Mouse (Mus musculus) myocyte (in vitro differentiated cells): ENCODE results near the gene Zfp764. TPM values are rescaled to one million over a fixed set of nuclear protein-coding genes. Genes with fewer than 3 reads are reported as not detected.
"Not testable (repeated sequence)": the region's sequence is repeated elsewhere in the genome, so short reads cannot be mapped to it uniquely, and the experiment has no call there.

Experiments
- H3K27me3 ChIP-seq: one replicate; pipeline ENCODE4 v1.6.1; 2011; ENCODE audit not compliant: control insufficient read depth, insufficient read depth, insufficient read length
- H3K36me3 ChIP-seq: one replicate; pipeline ENCODE4 v1.6.1; 2011; ENCODE audit not compliant: control insufficient read depth, insufficient read depth
- H3K4me2 ChIP-seq: one replicate; pipeline ENCODE4 v1.6.1; 2011; ENCODE audit warnings: low read depth, control low read depth
- H3K4me3 ChIP-seq: one replicate; pipeline ENCODE4 v1.5.1; 2011; ENCODE audit warnings: mild to moderate bottlenecking, control low read depth, moderate library complexity
- H3K79me2 ChIP-seq: one replicate; pipeline ENCODE4 v1.6.1; 2011; ENCODE audit not compliant: control insufficient read depth, insufficient read depth
- H3ac ChIP-seq: one replicate; pipeline ENCODE4 v1.6.1; 2011; ENCODE audit not compliant: control insufficient read depth, insufficient read length
- CEBPB ChIP-seq: IDR thresholded peaks from 2 replicates; pipeline ENCODE4 v1.6.1; 2011; ENCODE audit warnings: mild to moderate bottlenecking, moderate library complexity; ENCODE audit not compliant: poor library complexity, insufficient read depth, severe bottlenecking
- E2F4 ChIP-seq: IDR thresholded peaks from one replicate; pipeline ENCODE4 v1.6.1; 2011; ENCODE audit warnings: mild to moderate bottlenecking, control low read depth, moderate library complexity; ENCODE audit not compliant: insufficient read depth
- MAX ChIP-seq: IDR thresholded peaks from one replicate; pipeline ENCODE4 v1.6.1; 2011; ENCODE audit warnings: low read depth, mild to moderate bottlenecking, control low read depth
- MYOD1 ChIP-seq, 3 experiments: IDR thresholded peaks; one replicate each; pipeline ENCODE4 v1.6.1; 2011; ENCODE audit warnings: control low read depth in 2 of 3, low read depth in 2 of 3, mild to moderate bottlenecking in 2 of 3, moderate library complexity in 1 of 3; ENCODE audit not compliant: insufficient read length in 2 of 3, control insufficient read depth in 1 of 3
- MYOG ChIP-seq, 3 experiments: IDR thresholded peaks; one replicate each; pipeline ENCODE4 v1.6.1; 2011; ENCODE audit warnings: control low read depth in 2 of 3, low read depth in 2 of 3, mild to moderate bottlenecking in 2 of 3; ENCODE audit not compliant: insufficient read length in 2 of 3, control insufficient read depth in 1 of 3, insufficient read depth in 1 of 3
- POLR2A ChIP-seq: IDR thresholded peaks from one replicate; pipeline ENCODE4 v1.6.1; 2011; ENCODE audit warnings: low read depth, mild to moderate bottlenecking, control low read depth, moderate library complexity; ENCODE audit not compliant: insufficient read length
- POLR2AphosphoS2 ChIP-seq: IDR thresholded peaks from one replicate; pipeline ENCODE4 v1.6.1; 2011; ENCODE audit warnings: low read depth, control low read depth; ENCODE audit not compliant: insufficient read length
- REST ChIP-seq: IDR thresholded peaks from one replicate; pipeline ENCODE4 v1.6.1; 2011; ENCODE audit warnings: mild to moderate bottlenecking, control low read depth, moderate library complexity; ENCODE audit not compliant: insufficient read depth, insufficient read length
- SRF ChIP-seq: IDR thresholded peaks from one replicate; pipeline ENCODE4 v1.6.1; 2011; ENCODE audit warnings: low read depth; ENCODE audit not compliant: control insufficient read depth, insufficient read length
- TCF12 ChIP-seq: IDR thresholded peaks from one replicate; pipeline ENCODE4 v1.6.1; 2011; ENCODE audit warnings: mild to moderate bottlenecking, control low read depth; ENCODE audit not compliant: poor library complexity, insufficient read depth, severe bottlenecking
- TCF3 ChIP-seq: IDR thresholded peaks from one replicate; pipeline ENCODE4 v1.6.1; 2011; ENCODE audit warnings: low read depth, control low read depth; ENCODE audit not compliant: insufficient read length
- USF1 ChIP-seq: IDR thresholded peaks from one replicate; pipeline ENCODE4 v1.6.1; 2011; ENCODE audit warnings: low read depth, mild to moderate bottlenecking, control low read depth, moderate library complexity
- polyA plus RNA-seq: library from polyadenylated mRNA; unstranded; fragments of >200 nt; fragmentation: generic; extraction: Trizol; gene quantifications from one replicate; pipeline ENCODE4 v1.2.1, GENCODE M21; 2012; ENCODE audit warnings: missing spikeins

Gene Zfp764
- polyA plus RNA-seq, 1 experiment = 1.2 TPM

DNA sequence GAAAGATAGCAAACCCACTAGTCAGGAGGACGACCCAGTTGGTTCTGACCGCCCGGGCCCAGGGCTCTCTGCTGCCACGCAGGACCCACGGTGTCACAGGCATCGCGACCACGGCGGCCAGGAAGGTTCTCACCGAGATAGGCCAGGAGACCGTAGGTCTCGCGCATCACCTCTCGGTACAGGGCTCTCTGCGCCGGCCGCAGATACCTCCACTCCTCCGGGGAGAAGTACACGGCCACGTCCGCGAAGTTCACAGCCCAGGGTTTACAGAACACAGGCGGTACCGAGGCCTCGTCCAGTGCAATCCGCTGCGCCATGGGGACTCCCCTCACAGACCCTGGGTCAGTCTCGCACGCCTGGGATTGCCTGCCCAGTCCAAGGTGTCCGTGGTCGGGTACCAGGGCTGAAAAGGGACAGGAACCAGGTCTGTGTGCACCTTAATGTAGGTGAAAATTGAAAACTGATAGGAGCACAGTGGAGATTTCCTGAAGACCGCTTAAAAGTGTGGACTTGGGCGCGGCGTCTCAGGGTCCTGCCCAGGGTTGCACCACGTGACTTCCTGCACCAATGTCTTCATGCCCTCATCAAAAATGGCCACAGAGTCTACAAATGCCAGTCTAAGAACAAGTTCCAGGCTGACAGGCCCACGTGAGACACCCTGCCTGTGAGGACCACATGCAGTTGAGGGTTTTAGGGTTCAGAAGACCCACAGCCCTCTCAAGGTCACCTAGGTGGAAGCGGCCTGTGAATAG, 19.8 kb downstream of the Zfp764 start, which contains the start of gene 9130019O22Rik:
TSS of gene 9130019O22Rik (minus strand) at position 526 of the 752 bp plus-strand sequence.
- H3K79me2 ChIP-seq = no peaks in the 10 kb centered on the region
- H3K27me3 ChIP-seq = no peaks in the 10 kb centered on the region
- no peaks in the 10 kb centered on the region for H3K36me3 ChIP-seq
- TF ChIP-seq REST (no peak), USF1 (peak; percentile 54), TCF3 (no peak)
- H3K4me2 ChIP-seq = no peak within 1 kb of the TSS
- no peak within 1 kb of the TSS for H3K4me3 ChIP-seq
- H3ac ChIP-seq = no peak within 1 kb of the TSS

DNA sequence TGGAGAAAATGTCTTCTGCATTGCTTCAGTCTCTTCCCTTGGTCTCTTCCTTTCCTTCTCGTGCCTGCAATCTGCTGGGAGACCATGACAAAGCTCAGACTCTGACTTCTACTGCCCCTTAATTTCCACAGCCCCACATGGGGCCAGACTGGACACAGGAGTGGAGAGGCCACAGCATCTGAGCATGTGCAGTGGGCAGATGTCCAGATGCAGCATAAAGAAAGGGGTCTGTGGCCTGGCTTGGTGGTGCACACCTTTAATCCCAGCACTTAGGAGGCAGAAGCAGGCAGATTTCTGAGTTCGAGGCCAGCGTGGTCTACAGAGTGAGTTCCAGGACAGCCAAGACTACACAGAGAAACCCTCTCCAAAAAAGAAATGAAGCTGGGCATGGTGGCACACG, 21.1 kb downstream of the Zfp764 start:
- not testable (repeated sequence) for H3K79me2 ChIP-seq, H3K4me3 ChIP-seq, H3ac ChIP-seq, H3K4me2 ChIP-seq, H3K36me3 ChIP-seq, H3K27me3 ChIP-seq

DNA sequence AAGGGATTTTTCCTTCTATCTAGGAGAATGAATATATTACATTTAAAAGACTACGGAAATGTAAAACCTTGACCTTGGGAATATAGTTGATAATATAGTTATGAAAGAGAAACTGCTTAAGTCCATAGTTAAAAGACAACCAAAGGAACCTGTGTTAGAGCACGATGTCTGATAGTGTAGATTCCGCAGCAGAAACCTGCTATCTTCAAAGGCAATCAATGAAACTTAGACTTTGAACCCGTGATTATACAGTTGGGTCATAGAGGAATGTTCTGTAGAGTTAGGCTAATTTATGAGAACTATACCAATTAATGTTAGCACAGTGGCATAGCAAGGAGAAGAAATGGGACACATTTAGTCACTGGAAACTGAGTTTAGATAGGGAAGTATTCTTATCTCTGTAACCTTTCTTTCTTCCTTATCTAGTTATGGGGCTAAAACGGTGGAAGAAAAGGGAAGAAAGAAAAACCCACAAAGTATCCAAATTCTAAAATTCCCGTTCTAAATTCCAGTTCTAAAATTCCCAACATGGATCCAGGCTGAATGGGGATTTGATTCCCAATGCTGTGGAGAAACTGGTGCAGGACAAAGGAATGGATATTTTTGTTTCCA, 28.2 kb downstream of the Zfp764 start:
- H3K27me3 ChIP-seq = no peaks in the 10 kb centered on the region

DNA sequence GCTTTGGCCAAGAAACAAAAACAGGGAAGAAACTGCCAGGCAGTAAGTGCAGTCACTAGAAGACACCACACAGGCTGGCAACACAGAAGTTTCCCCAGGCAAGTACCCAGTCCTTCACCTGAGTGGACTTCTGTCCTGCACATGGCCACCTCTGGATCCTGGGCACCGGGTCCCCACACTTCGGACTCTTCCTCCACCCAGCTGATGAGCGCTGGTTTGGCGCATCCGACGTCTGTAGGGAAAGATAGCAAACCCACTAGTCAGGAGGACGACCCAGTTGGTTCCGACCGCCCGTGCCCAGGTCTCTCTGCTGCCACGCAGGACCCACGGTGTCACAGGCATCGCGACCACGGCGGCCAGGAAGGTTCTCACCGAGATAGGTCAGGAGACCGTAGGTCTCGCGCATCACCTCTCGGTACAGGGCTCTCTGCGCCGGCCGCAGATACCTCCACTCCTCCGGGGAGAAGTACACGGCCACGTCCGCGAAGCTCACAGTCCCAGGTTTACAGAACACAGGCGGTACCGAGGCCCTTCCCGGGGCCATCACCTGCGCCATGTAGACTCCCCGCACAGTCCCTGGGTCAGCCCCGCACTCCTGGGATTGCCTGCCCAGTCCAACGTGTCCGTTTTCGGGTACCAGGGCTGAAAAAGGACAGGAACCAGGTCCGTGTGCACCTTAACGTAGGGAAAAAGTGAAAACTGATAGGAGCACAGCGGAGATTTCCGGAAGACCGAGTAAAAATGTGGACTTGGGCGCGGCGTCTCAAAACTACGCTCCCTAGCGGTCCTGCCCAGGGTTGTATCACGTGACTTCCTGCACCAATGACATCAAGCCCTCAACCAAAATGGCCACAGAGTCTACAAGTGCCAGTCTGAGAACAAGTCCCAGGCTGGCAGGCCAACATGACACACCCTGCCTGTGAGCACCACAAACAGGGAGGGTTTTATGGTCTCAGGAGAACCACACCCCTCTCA, 31.1 kb downstream of the Zfp764 start, which contains the start of gene Zfp747:
TSS of gene Zfp747 (minus strand) at position 780 of the 975 bp plus-strand sequence.
- not testable (repeated sequence) for H3K27me3 ChIP-seq, H3K79me2 ChIP-seq, H3K36me3 ChIP-seq
- TF ChIP-seq POLR2AphosphoS2 (peak; percentile 55), MYOD1 (IDR thresholded peaks at IDR 0.05; ENCODE audit: control insufficient read depth in 1 of 3, insufficient read length in 2 of 3, low read depth in 2 of 3) (peak in 1 of 3 experiments; percentile 0), POLR2A (peak; percentile 51), USF1 (peak; percentile 97)
- peak within 1 kb of the TSS; percentile 21 for H3ac ChIP-seq
- peak within 1 kb of the TSS; percentile 74 for H3K4me2 ChIP-seq
- peak within 1 kb of the TSS; percentile 61 for H3K4me3 ChIP-seq

More for the DNA sequence above, 28.2 kb downstream of the Zfp764 start:
- H3K79me2 ChIP-seq = no peaks in the 10 kb centered on the region
- H3K4me3 ChIP-seq = no peak overlapping the region
- TF ChIP-seq POLR2AphosphoS2 (no peak), TCF3 (no peak), MAX (no peak), REST (no peak), CEBPB (no peak), E2F4 (no peak), TCF12 (no peak), MYOG (IDR thresholded peaks at IDR 0.05; ENCODE audit: control insufficient read depth in 1 of 3, insufficient read depth in 1 of 3, insufficient read length in 2 of 3, low read depth in 2 of 3) (no peak), MYOD1 (IDR thresholded peaks at IDR 0.05; ENCODE audit: control insufficient read depth in 1 of 3, insufficient read length in 2 of 3, low read depth in 2 of 3) (no peak), POLR2A (no peak), USF1 (no peak), SRF (no peak)
- no peak overlapping the region for H3ac ChIP-seq
- no peak overlapping the region for H3K4me2 ChIP-seq
- no peaks in the 10 kb centered on the region for H3K36me3 ChIP-seq

DNA sequence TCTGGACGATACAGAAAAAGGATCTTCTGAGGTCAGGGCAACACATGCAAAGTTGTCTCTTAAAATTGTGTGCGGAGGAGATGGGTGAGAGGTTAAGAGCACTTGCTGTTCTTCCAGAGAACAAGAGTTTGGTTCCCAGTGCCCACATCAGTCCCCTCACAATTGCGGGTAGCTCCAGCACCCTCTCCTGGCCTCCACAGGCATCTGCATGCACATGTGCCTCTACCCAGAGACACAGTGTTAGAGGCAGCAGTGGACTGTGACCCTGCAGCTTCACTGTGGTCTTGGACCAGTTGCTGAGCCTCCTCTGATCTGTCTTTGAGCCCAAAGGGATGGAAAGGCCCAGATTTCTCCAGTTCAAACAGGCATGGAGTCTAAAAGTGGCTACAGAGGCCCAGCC, 34.8 kb downstream of the Zfp764 start:
- not testable (repeated sequence) for H3K79me2 ChIP-seq, H3ac ChIP-seq, H3K36me3 ChIP-seq, H3K27me3 ChIP-seq, H3K4me2 ChIP-seq, H3K4me3 ChIP-seq
